Mouse (Mus musculus): Measurements from ENCODE around the gene Ugt1a9.
"Not testable (repeated sequence)": the region's sequence is repeated elsewhere in the genome, so short reads cannot be mapped to it uniquely, and the experiment has no call there.

DNA sequence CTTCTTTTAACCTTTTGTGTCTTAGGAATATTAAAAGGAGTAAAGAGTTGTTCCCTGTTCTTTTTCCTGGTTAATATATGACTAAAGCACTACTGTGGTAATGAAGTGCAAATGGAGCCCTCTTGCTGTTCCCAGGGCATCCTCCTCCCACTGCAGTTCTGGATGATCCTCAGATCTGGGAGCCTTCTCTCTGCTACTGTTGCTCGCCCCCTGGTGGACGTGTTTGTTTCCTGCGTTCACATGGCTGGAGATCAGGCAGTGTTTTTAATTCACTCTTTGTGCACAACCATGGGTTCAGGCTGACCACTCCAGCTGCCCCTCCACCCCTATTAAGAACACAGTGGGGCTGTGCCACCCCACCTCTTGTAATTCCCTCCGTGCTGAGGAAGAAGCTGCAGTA, 50.0 kb downstream of the Ugt1a9 start:
- TF ChIP-seq CTCF (IDR thresholded peaks at IDR 0.05; ENCODE audit: extremely low read depth, insufficient read depth, insufficient read length, insufficient replicate concordance); POLR2A (IDR thresholded peaks at IDR 0.05; ENCODE audit: low read depth, low read length): not testable (repeated sequence)
